Mouse (Mus musculus): ENCODE measurements at regions not wholly inside any gene's neighbourhood (a gene's known extent, or its start where the extent isn't known, plus 50 kb on each side); places are given as distances from the start of the nearest gene placed in this dataset.

GRCm38 (mm10) chr15:50005142-50005541 is 3879.6 kb upstream of the Gm7489 start:
- no peak for DNase-seq

DNA sequence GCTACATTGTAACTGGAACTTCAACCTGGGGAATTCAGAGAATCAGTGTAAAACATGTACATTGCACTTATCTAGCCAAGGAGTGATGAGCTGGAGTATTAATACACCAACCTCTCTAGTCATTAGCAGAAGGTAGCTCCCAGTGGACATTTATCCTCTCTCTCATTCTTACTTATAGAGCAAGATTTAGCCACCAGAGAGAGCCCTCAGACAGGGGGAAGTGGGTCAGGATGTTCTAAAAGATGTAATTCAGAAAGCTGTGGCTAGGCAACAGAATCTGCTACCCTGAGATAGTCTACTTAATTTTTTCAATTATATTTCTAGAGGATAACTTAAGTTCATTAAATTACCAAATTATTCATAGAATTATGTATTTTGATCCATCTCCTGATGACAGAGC is 3838.1 kb upstream of the Gm7489 start:
- DNase-seq, result no peak

- no peak for DNase-seq
Measured at GRCm38 (mm10) chr15:50053468-50053867, 3831.2 kb upstream of the Gm7489 start.

GRCm38 (mm10) chr15:50053892-50054291 is 3830.8 kb upstream of the Gm7489 start:
- DNase-seq, result no peak

GRCm38 (mm10) chr15:50078246-50078645 is 3806.5 kb upstream of the Gm7489 start:
- no peak for DNase-seq

DNA sequence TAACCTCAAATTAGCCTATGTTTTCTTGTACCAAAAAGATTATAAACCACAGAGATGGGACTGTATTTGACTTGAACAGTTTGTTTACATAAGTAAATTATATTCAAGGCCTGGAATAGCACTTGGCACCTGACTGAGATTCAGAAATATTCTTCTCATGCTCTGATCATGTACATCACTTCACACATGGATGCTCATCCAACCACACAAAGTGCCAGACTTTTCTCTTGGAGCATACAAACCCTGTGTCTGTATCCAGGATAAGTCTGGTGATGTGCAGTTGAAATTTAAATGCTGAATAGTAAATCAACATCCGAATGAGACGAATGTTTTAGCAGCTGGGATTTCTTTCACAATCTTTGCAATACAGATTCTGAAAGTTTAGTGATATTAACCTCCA is 3802.3 kb upstream of the Gm7489 start:
- no peak for DNase-seq

GRCm38 (mm10) chr15:50102596-50103277 is 3782.0 kb upstream of the Gm7489 start:
- DNase-seq, result peak; percentile 79

- peak; percentile 53 for DNase-seq
Measured at GRCm38 (mm10) chr15:50108913-50109312, 3775.8 kb upstream of the Gm7489 start.

DNA sequence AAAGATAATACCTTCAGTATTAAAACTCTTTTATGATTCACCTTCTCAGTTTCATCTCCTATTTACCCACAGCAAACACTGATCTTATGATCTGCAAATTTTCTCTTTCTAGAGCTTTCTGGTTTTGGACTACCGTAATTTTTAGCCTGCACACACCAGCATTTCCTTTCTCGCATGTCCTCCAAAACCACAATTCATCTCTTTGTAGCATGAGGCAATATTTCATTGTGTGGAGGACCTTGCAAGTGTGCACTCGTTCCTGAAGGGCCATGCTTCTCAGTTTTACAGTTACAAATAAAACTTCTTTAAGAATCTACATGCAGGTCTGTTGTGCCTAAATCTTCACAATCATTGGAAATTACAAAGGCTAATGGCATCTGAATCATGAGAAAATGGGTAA is 3730.8 kb upstream of the Gm7489 start:
- no peak for DNase-seq

DNA sequence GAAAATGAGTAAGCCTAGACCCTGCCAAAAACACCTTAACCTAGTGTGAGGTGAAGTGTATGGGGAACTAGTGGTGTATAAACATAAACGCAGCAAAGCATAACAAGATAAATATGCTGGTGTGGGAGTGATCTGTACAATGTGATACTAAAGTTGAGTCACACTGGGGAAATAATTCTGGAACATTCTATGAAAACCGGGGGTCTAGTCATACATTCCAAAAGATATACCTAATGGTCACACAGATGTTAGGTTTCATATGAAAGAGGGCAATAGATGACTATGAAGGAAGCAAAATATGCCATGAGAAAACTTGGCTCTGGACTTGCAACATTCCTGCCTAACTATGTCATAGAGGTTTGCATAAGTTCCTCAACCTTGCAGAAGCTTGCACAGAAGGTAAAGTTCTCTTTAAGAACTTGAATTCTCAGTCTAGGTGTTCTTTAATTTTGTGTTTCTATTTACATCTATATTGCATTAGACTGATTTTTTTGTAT is 3712.4 kb upstream of the Gm7489 start:
- no peak for DNase-seq

- no peak for DNase-seq
Measured at GRCm38 (mm10) chr15:50183185-50183584, 3701.5 kb upstream of the Gm7489 start.
